Mouse (Mus musculus) heart, embryonic 16.5 days (tissue): ENCODE measurements around the gene Insyn1. TPM values are rescaled to one million over a fixed set of nuclear protein-coding genes. Genes with fewer than 3 reads are reported as not detected.

Source experiments
- ATAC-seq: fragments of 200-750 bp; cut with Nextera tagmentation; replicated peaks from 2 replicates; pipeline ENCODE4 v1.8.0; 2017; ENCODE audit warnings: moderate number of reproducible peaks; ENCODE audit not compliant: insufficient read depth, low FRiP score; ENCODE audit errors: extremely low read depth
- H3K27ac ChIP-seq: fragments of 300-500 bp; sonication (generic); 2 replicates; pipeline ENCODE4 v1.5.1; 2014; ENCODE audit warnings: mild to moderate bottlenecking, low read length, control low read depth, moderate library complexity
- H3K27me3 ChIP-seq: fragments of 300-500 bp; sonication (generic); 2 replicates; pipeline ENCODE4 v1.6.1; 2014; ENCODE audit warnings: low read length, mixed read lengths; ENCODE audit not compliant: control insufficient read depth, insufficient read depth
- H3K36me3 ChIP-seq: fragments of 300-500 bp; sonication (generic); 2 replicates; pipeline ENCODE4 v1.6.1; 2014; ENCODE audit not compliant: control insufficient read depth, insufficient read depth
- H3K4me1 ChIP-seq: fragments of 300-500 bp; sonication (generic); 2 replicates; pipeline ENCODE4 v1.6.1; 2014; ENCODE audit warnings: low read length, mixed read lengths; ENCODE audit not compliant: control insufficient read depth, insufficient read depth
- H3K4me2 ChIP-seq: fragments of 300-500 bp; sonication (generic); 2 replicates; pipeline ENCODE4 v1.6.1; 2014; ENCODE audit warnings: low read depth, mild to moderate bottlenecking, control low read depth, low read length
- H3K4me3 ChIP-seq: fragments of 300-500 bp; sonication (generic); 2 replicates; pipeline ENCODE4 v1.5.1; 2014; ENCODE audit warnings: mild to moderate bottlenecking, control low read depth, low read length
- H3K9ac ChIP-seq: fragments of 300-500 bp; sonication (generic); 2 replicates; pipeline ENCODE4 v1.6.1; 2014; ENCODE audit warnings: low read length, control low read depth
- H3K9me3 ChIP-seq: fragments of 300-500 bp; sonication (generic); replicated peaks from 2 replicates; pipeline ENCODE4 v1.6.1; 2016; ENCODE audit warnings: low read length; ENCODE audit not compliant: control insufficient read depth
- WGBS: fragments of 180-500 bp; shearing (Covaris S2); extraction: QIAGEN DNeasy Blood & Tissue Kit; methylation state at CpG from one replicate; pipeline ENCODE4 v1.1.7; 2014; 5-methylcytosine and 5-hydroxymethylcytosine counted together
- polyA plus RNA-seq: library from polyadenylated mRNA; unstranded; fragments of >200 nt; fragmentation: Nextera tagmentation; extraction: Ambion mirVana; gene quantifications from 2 replicates; pipeline ENCODE4 v1.2.1, GENCODE M21; 2015

Insyn1 gene
- polyA plus RNA-seq, 1 experiment from 2014 or later, result 0.54 TPM

GRCm38 (mm10) chr9:58535447-58536134, 47.2 kb downstream of the Insyn1 start:
- WGBS, result 81% methylated on average over 20 of the region's 20 CpGs
- H3K4me1 ChIP-seq, result no peaks in the 10 kb centered on the region
- H3K36me3 ChIP-seq, result peaks cover 20% of the 10 kb centered on the region
- no peak overlapping the region for H3K4me2 ChIP-seq
- H3K27ac ChIP-seq, result no peak overlapping the region
- ATAC-seq, result no peak
- H3K27me3 ChIP-seq, result no peaks in the 10 kb centered on the region
- H3K9ac ChIP-seq, result no peak overlapping the region
- H3K9me3 ChIP-seq, result no peaks in the 10 kb centered on the region
- no peak overlapping the region for H3K4me3 ChIP-seq

GRCm38 (mm10) chr9:58537774-58538173, 49.4 kb downstream of the Insyn1 start:
- Histone ChIP-seq H3K4me1 (peaks cover 11% of the 10 kb centered on the region), H3K4me3 (no peak overlapping the region), H3K27me3 (no peaks in the 10 kb centered on the region), H3K4me2 (no peak overlapping the region), H3K36me3 (peaks cover 20% of the 10 kb centered on the region), H3K9ac (no peak overlapping the region), H3K9me3 (no peaks in the 10 kb centered on the region), H3K27ac (no peak overlapping the region)
- ATAC-seq, result no peak
- WGBS, result 77% methylated on average over 3 of the region's 3 CpGs

- no peak for ATAC-seq
- H3K9me3 ChIP-seq, result no peaks in the 10 kb centered on the region
- WGBS, result 48% methylated on average over 5 of the region's 5 CpGs
- H3K27me3 ChIP-seq, result no peaks in the 10 kb centered on the region
- peaks cover 13% of the 10 kb centered on the region for H3K36me3 ChIP-seq
- H3K9ac ChIP-seq, result no peak overlapping the region
- H3K4me2 ChIP-seq, result no peak overlapping the region
- H3K4me1 ChIP-seq, result peaks cover 11% of the 10 kb centered on the region
- H3K4me3 ChIP-seq, result no peak overlapping the region
- H3K27ac ChIP-seq, result no peak overlapping the region
Measured at GRCm38 (mm10) chr9:58539886-58540285, 51.5 kb downstream of the Insyn1 start.

GRCm38 (mm10) chr9:58541895-58542338, 53.5 kb downstream of the Insyn1 start:
- Histone ChIP-seq H3K36me3 (peaks cover 10% of the 10 kb centered on the region), H3K9ac (peak overlapping the region; percentile 34; the same call in 1 of the 2 replicates), H3K27ac (peak overlapping the region; percentile 82), H3K4me3 (no peak overlapping the region), H3K4me2 (peak overlapping the region; percentile 17; the same call in 1 of the 2 replicates), H3K27me3 (no peaks in the 10 kb centered on the region), H3K9me3 (no peaks in the 10 kb centered on the region), H3K4me1 (peaks cover 11% of the 10 kb centered on the region)
- WGBS, result 15% methylated on average over 6 of the region's 6 CpGs
- ATAC-seq, result peak; percentile 82

- Histone ChIP-seq H3K27ac (no peak overlapping the region), H3K4me1 (peaks cover 16% of the 10 kb centered on the region), H3K9ac (peak overlapping the region; percentile 8; the same call in 1 of the 2 replicates), H3K4me3 (peak overlapping the region; percentile 22), H3K9me3 (no peaks in the 10 kb centered on the region), H3K4me2 (peak overlapping the region; percentile 53), H3K36me3 (no peaks in the 10 kb centered on the region), H3K27me3 (no peaks in the 10 kb centered on the region)
- 38% methylated on average over 4 of the region's 4 CpGs for WGBS
- ATAC-seq, result no peak
Measured at GRCm38 (mm10) chr9:58544879-58545324, 56.5 kb downstream of the Insyn1 start.

- H3K36me3 ChIP-seq, result no peaks in the 10 kb centered on the region
- H3K9ac ChIP-seq, result no peak overlapping the region
- no peak for ATAC-seq
- H3K4me3 ChIP-seq, result no peak overlapping the region
- H3K27me3 ChIP-seq, result no peaks in the 10 kb centered on the region
- no peak overlapping the region for H3K27ac ChIP-seq
- H3K4me2 ChIP-seq, result no peak overlapping the region
- H3K9me3 ChIP-seq, result no peaks in the 10 kb centered on the region
- WGBS, result 46% methylated on average over 6 of the region's 6 CpGs
- peaks cover 16% of the 10 kb centered on the region for H3K4me1 ChIP-seq
Measured at GRCm38 (mm10) chr9:58545428-58545827, 57.0 kb downstream of the Insyn1 start.

- no peaks in the 10 kb centered on the region for H3K36me3 ChIP-seq
- no peak overlapping the region for H3K9ac ChIP-seq
- ATAC-seq, result no peak
- WGBS, result 78% methylated on average over 11 of the region's 11 CpGs
- no peak overlapping the region for H3K27ac ChIP-seq
- H3K4me1 ChIP-seq, result peaks cover 14% of the 10 kb centered on the region
- no peak overlapping the region for H3K4me2 ChIP-seq
- no peak overlapping the region for H3K4me3 ChIP-seq
- no peaks in the 10 kb centered on the region for H3K9me3 ChIP-seq
- no peaks in the 10 kb centered on the region for H3K27me3 ChIP-seq
Measured at GRCm38 (mm10) chr9:58546630-58547360, 58.4 kb downstream of the Insyn1 start.

GRCm38 (mm10) chr9:58548897-58549296, 60.5 kb downstream of the Insyn1 start:
- ATAC-seq, result no peak
- H3K4me2 ChIP-seq, result no peak overlapping the region

More at GRCm38 (mm10) chr9:58548897-58549296, 60.5 kb downstream of the Insyn1 start:
- Histone ChIP-seq H3K27me3 (no peaks in the 10 kb centered on the region), H3K36me3 (no peaks in the 10 kb centered on the region), H3K27ac (no peak overlapping the region), H3K4me3 (no peak overlapping the region), H3K9me3 (no peaks in the 10 kb centered on the region), H3K4me1 (peaks cover 13% of the 10 kb centered on the region), H3K9ac (no peak overlapping the region)
- WGBS, result 64% methylated on average over 4 of the region's 4 CpGs
